Mouse (Mus musculus) effector memory CD4-positive, alpha-beta T cell, adult 5 months (primary cell): ENCODE measurements around the gene Uba1y. TPM values are rescaled to one million over a fixed set of nuclear protein-coding genes. Genes with fewer than 3 reads are reported as not detected.

ENCODE experiments used
- polyA plus RNA-seq: library from polyadenylated mRNA; unstranded; fragments of 100-300 nt; shearing (Covaris generic); gene quantifications from one replicate; pipeline ENCODE4 v1.2.1, GENCODE M21; 2017

Gene Uba1y
- not detected for polyA plus RNA-seq

DNA sequence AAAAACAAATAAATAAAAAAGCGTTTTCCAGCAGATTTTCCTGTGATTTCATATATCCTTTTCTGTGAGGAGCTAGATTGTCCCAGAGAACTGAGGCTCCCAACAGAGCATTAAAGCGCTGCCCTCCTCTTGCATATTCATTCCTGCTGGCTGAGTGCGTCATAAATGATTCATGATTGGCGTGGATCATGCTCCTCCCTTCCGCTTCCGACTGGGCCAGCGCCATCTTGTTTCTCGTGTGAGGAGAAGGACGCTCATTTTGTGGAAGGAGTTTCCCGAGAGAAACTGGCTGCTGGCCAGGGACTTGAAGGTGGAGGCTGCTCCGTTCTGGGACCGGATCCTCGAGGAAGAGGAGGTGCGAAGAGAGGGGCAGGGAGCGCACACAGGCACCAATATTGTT lies at the start of gene Uba1y:
TSS of gene Uba1y (plus strand) at position 254 of the 400 bp plus-strand sequence.

DNA sequence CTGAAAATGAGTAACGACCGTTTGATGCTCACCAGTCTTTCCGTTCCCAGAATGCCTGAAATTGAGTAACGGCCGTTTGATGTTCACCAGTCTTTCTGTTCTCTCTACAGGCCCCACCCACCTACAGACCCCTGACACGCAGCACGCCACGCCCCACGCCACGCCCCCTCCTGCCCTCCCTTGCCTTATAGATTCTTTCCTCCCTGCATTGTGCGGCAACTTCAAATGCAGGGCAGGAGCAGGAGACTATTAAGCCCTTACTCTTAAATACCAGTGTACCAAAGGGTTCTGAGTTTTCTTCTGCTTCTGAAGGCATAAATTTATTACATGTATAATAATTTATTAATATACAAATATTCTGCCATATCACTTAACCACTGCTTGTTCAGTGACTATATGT lies 21.1 kb upstream of the Uba1y start, which contains the start of gene Zfy1:
TSS of gene Zfy1 (minus strand) at position 101 of the 400 bp plus-strand sequence.

Other genes starting within 250 kb of the Uba1y start
- gene Zfy1, start 21.2 kb upstream of the Uba1y start, polyA plus RNA-seq = not detected
- 27.4 TPM for gene Kdm5d, start 79.1 kb downstream of the Uba1y start, polyA plus RNA-seq
- 172 TPM for gene Eif2s3y, start 191.9 kb downstream of the Uba1y start, polyA plus RNA-seq